Comparison of ENCODE assay signal across 23 mouse cellular contexts in the genomic region with DNA sequence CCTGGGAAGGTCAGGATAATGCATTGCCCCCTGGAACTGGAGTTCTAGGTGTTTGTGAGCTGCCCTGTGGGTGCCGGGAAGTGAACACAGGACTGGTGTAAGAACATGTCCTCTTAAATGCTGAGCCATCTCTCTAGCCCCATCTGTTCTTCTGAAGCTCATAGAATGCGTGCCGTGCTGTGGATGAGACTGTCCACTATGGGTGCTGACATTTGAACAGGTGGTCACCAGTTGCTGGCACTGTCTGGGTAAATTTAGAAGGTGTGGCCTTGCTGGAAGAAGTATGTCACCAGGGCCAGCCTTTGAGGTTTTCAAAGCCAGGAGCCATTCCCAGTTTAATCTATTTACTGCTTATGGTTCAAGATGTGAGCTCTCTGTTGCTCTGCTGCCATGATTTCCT.
"Had no signal": no experiment of that assay in that cellular context is flagged by ENCODE, and none has a peak within 500 bp of the region (broad histone marks: within the 10 kb centered on the region; RNA-seq: fewer than 3 reads in every experiment).

No protein-coding gene starts in this region.

- DNase-seq: gastrocnemius, postnatal 14 days; gastrocnemius, postnatal 36 days; heart, adult 11 months; heart, adult 2 months; heart, postnatal 14 days; heart, postnatal 36 days; kidney, adult 11 months; kidney, adult 2 months; kidney, adult 9 months; kidney, postnatal 14 days; kidney, postnatal 36 days; layer of hippocampus, adult 9-11 months; layer of hippocampus, postnatal 36 days; left cerebral cortex, postnatal 4 days had no signal

- H3K36me3 ChIP-seq: heart, embryonic 13.5 days; heart, embryonic 15.5 days; hindbrain, embryonic 13.5 days; hindbrain, embryonic 15.5 days; kidney, embryonic 15.5 days; limb, embryonic 13.5 days; limb, embryonic 15.5 days; liver, embryonic 12.5 days had no signal

- H3K4me3 ChIP-seq: heart, adult 2 months; heart, embryonic 13.5 days; heart, embryonic 15.5 days; hindbrain, embryonic 13.5 days; hindbrain, embryonic 15.5 days; kidney, embryonic 15.5 days; limb, embryonic 13.5 days; limb, embryonic 15.5 days; liver, embryonic 12.5 days had no signal

- H3K4me2 ChIP-seq: heart, embryonic 11.5 days; heart, embryonic 13.5 days; heart, embryonic 15.5 days; hindbrain, embryonic 13.5 days; hindbrain, embryonic 15.5 days; kidney, embryonic 15.5 days; limb, embryonic 13.5 days; limb, embryonic 15.5 days; liver, embryonic 12.5 days had no signal

- H3K27me3 ChIP-seq: heart, embryonic 15.5 days; hindbrain, embryonic 13.5 days; hindbrain, embryonic 15.5 days; limb, embryonic 15.5 days had no signal
